Mouse (Mus musculus) bone marrow, adult 2 months (tissue): Measurements from ENCODE around the gene Tanc2.
A peak's percentile ranks its signal among the peaks of the same experiment; 100 is the strongest.

Experiments used
- CTCF ChIP-seq: fragments of 200-500 bp; IDR thresholded peaks from 2 replicates; pipeline ENCODE4 v1.5.1; 2011; ENCODE audit warnings: low read length, control low read depth; ENCODE audit not compliant: control insufficient read depth, insufficient read depth
- POLR2A ChIP-seq: fragments of 200-500 bp; IDR thresholded peaks from 2 replicates; pipeline ENCODE4 v1.6.1; 2011; ENCODE audit warnings: low read depth, mild to moderate bottlenecking, control low read depth, low read length, borderline replicate concordance; ENCODE audit not compliant: control insufficient read depth

GRCm38 (mm10) chr11:105911592-105912375 is 322.0 kb downstream of the Tanc2 start:
- TF ChIP-seq POLR2A = no peak
- 0 out of 2 replicates have a peak, but pooled peaks have one; percentile 26 for TF ChIP-seq CTCF
